Mouse (Mus musculus): Measurements from ENCODE around the gene Dmwd. TPM values are rescaled to one million over a fixed set of nuclear protein-coding genes. Genes with fewer than 3 reads are reported as not detected.

The Dmwd gene
- polyA plus RNA-seq, 1 experiment = 116 TPM

DNA sequence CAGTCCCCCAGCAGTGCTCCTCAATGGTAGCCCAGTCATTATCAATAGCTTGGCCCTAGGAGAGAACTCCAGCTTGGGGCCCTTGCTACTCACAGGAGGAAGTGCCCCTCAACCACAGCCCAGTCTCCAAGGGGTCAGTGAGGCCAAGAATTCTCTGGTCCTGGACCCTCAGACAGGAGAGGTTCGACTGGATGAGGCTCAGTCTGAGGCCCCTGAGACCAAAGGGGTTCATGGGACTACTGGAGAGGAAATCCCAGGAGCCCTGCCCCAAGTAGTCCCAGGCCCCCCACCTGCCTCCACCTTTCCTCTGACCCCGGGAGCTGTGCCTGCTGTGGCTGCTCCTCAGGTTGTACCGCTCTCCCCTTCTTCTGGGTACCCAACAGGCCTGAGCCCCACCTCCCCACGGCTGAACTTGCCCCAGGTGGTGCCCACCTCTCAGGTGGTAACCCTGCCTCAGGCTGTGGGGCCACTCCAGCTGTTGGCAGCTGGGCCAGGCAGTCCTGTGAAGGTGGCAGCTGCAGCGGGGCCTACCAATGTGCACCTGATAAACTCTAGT is 20.5 kb downstream of the Dmwd start:
- Histone ChIP-seq H3K27me3 (ENCODE audit: control insufficient read depth, insufficient read depth, low read length) (peaks cover 1% of the 10 kb centered on the region; the same call in 1 of the 2 replicates), H3K4me1 (ENCODE audit: control insufficient read depth, insufficient read depth, low read length) (no peaks in the 10 kb centered on the region), H3K27ac (ENCODE audit: insufficient read depth, low read length) (no peak overlapping the region), H3K4me3 (replicated peaks; ENCODE audit: insufficient read depth, low read depth, low read length) (no peak overlapping the region)
- 75% methylated on average over 5 of the region's 5 CpGs for WGBS
- DNase-seq = no peak
- no peak for TF ChIP-seq POLR2A (IDR thresholded peaks at IDR 0.05; ENCODE audit: borderline replicate concordance, insufficient read depth, low read length)
- TF ChIP-seq CTCF (IDR thresholded peaks at IDR 0.05; ENCODE audit: borderline replicate concordance, insufficient read depth, low read depth, low read length) = no peak

DNA sequence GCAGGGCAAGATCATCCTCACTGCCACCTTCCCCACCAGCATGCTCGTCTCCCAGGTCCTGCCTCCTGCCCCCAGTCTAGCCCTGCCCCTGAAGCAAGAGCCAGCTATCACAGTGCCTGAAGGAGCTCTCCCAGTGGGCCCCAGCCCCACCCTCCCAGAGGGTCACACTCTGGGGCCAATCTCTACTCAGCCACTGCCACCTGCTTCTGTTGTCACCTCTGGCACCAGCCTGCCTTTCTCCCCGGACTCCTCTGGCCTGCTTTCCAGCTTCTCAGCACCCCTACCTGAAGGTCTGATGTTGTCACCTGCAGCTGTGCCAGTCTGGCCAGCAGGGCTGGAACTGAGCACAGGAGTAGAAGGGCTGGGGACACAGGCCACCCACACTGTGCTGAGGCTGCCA is 21.2 kb downstream of the Dmwd start:
- WGBS = 41% methylated on average over 2 of the region's 2 CpGs
- Histone ChIP-seq H3K4me3 (replicated peaks; ENCODE audit: insufficient read depth, low read depth, low read length) (no peak overlapping the region), H3K27me3 (ENCODE audit: control insufficient read depth, insufficient read depth, low read length) (peaks cover 1% of the 10 kb centered on the region; the same call in 1 of the 2 replicates), H3K4me1 (ENCODE audit: control insufficient read depth, insufficient read depth, low read length) (no peaks in the 10 kb centered on the region), H3K27ac (ENCODE audit: insufficient read depth, low read length) (no peak overlapping the region)
- TF ChIP-seq CTCF (IDR thresholded peaks at IDR 0.05; ENCODE audit: borderline replicate concordance, insufficient read depth, low read depth, low read length) = no peak
- no peak for TF ChIP-seq POLR2A (IDR thresholded peaks at IDR 0.05; ENCODE audit: borderline replicate concordance, insufficient read depth, low read length)
- no peak for DNase-seq

DNA sequence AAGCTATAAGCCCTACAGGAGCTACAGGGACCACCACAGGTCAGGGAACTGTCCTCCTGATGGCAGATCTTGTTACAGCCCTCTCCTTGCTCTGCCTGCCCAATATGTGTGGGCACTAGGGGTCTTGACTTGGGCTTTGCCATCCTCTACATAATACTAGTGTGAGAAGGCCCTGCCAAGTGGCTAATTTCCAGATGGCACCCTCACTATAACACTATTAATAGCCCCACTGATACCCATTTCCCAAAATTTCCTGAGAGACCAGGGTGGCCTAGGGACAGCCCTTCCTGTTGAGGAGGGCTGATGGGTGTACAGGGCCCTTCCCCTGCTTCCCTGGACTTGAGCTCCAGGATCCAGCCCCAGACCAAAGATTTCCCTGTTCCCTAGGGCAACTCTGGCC is 21.8 kb downstream of the Dmwd start:
- no peak for TF ChIP-seq POLR2A (IDR thresholded peaks at IDR 0.05; ENCODE audit: borderline replicate concordance, insufficient read depth, low read length)
- TF ChIP-seq CTCF (IDR thresholded peaks at IDR 0.05; ENCODE audit: borderline replicate concordance, insufficient read depth, low read depth, low read length) = no peak
- no peaks in the 10 kb centered on the region for H3K4me1 ChIP-seq (ENCODE audit: control insufficient read depth, insufficient read depth, low read length)
- DNase-seq = no peak

DNA sequence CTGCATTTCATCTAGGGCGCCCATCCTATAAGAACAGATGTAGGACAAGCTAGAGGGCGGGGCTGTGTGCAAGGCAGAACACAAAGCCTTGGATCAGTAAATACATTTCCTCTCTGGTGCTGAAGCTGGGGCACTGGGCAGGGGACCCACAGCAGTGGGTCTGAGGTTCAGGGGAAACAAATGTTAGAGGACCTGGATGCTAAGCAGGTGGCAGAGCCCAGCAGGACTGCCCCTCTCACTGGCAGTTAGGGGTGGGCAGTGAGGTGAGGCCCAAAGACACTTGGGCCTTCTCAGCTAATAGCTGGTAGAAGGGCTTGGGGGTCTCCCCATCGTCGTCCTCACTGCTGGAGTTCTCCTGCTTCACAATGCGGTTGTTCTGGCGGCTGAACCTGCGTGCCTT is 22.8 kb downstream of the Dmwd start:
- no peak for TF ChIP-seq POLR2A (IDR thresholded peaks at IDR 0.05; ENCODE audit: borderline replicate concordance, insufficient read depth, low read length)
- no peak for TF ChIP-seq CTCF (IDR thresholded peaks at IDR 0.05; ENCODE audit: borderline replicate concordance, insufficient read depth, low read depth, low read length)
- 72% methylated on average over 7 of the region's 7 CpGs for WGBS
- H3K4me3 ChIP-seq (replicated peaks; ENCODE audit: insufficient read depth, low read depth, low read length) = no peak overlapping the region
- H3K4me1 ChIP-seq (ENCODE audit: control insufficient read depth, insufficient read depth, low read length) = no peaks in the 10 kb centered on the region
- H3K27ac ChIP-seq (ENCODE audit: insufficient read depth, low read length) = no peak overlapping the region
- peaks cover 1% of the 10 kb centered on the region; the same call in 1 of the 2 replicates for H3K27me3 ChIP-seq (ENCODE audit: control insufficient read depth, insufficient read depth, low read length)
- DNase-seq = no peak

More for the DNA sequence above, 21.8 kb downstream of the Dmwd start:
- Histone ChIP-seq H3K27me3 (ENCODE audit: control insufficient read depth, insufficient read depth, low read length) (peaks cover 1% of the 10 kb centered on the region; the same call in 1 of the 2 replicates), H3K27ac (ENCODE audit: insufficient read depth, low read length) (no peak overlapping the region), H3K4me3 (replicated peaks; ENCODE audit: insufficient read depth, low read depth, low read length) (no peak overlapping the region)

DNA sequence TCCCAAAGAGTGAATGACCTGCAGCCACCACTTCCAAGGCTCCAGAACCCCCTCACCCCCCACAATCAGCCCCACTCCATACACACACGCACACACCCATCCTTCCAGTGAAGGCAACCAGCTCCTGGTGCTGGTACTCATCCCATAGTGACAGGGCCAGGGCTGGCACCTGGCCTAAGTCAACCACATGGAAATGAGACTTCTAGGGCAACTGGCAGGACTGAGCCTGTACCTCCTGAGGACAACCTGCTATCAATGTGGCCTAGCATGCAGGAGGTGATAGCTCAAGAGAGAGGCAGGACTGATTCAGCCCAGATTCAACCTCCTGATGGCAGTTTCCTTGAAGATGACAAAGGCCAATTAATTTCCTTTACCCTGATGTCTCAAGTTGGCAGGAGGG is 24.3 kb downstream of the Dmwd start:
- no peaks in the 10 kb centered on the region for H3K4me1 ChIP-seq (ENCODE audit: control insufficient read depth, insufficient read depth, low read length)
- TF ChIP-seq POLR2A (IDR thresholded peaks at IDR 0.05; ENCODE audit: borderline replicate concordance, insufficient read depth, low read length) (no peak), CTCF (IDR thresholded peaks at IDR 0.05; ENCODE audit: borderline replicate concordance, insufficient read depth, low read depth, low read length) (no peak)

GRCm38 (mm10) chr7:19103741-19104140 is 27.7 kb downstream of the Dmwd start:
- no peaks in the 10 kb centered on the region for H3K27me3 ChIP-seq (ENCODE audit: control insufficient read depth, insufficient read depth, low read length)
- H3K4me1 ChIP-seq (ENCODE audit: control insufficient read depth, insufficient read depth, low read length) = no peaks in the 10 kb centered on the region
- H3K27ac ChIP-seq (ENCODE audit: insufficient read depth, low read length) = no peak overlapping the region
- H3K4me3 ChIP-seq (replicated peaks; ENCODE audit: insufficient read depth, low read depth, low read length) = no peak overlapping the region
- DNase-seq = no peak
- TF ChIP-seq CTCF (IDR thresholded peaks at IDR 0.05; ENCODE audit: borderline replicate concordance, insufficient read depth, low read depth, low read length) = no peak

More for the DNA sequence above, 24.3 kb downstream of the Dmwd start:
- Histone ChIP-seq H3K27me3 (ENCODE audit: control insufficient read depth, insufficient read depth, low read length) (no peaks in the 10 kb centered on the region; the same call in 1 of the 2 replicates), H3K4me3 (replicated peaks; ENCODE audit: insufficient read depth, low read depth, low read length) (no peak overlapping the region), H3K27ac (ENCODE audit: insufficient read depth, low read length) (no peak overlapping the region)
- WGBS = 54% methylated on average over 1 of the region's 1 CpGs
- DNase-seq = no peak

DNA sequence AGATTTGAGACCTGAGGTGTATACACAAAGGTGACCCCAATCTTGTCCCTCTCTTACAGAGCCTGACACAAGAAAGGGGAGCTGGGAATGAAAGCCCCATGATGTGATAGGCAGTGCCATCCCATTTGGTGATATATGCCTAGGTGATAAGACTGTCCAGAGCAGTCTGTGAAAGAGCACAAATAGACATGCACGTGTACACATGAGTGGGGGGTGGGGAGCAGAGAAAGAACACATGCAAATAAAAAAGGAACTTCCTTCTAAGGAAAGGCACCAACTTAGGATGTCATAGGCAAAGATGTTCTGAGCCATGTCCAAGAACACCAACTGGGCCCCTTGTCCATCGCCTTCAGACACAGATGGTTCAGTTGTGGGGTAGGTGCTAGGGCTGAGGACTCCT is 28.5 kb downstream of the Dmwd start:
- TF ChIP-seq CTCF (IDR thresholded peaks at IDR 0.05; ENCODE audit: borderline replicate concordance, insufficient read depth, low read depth, low read length) = no peak
- no peak for TF ChIP-seq POLR2A (IDR thresholded peaks at IDR 0.05; ENCODE audit: borderline replicate concordance, insufficient read depth, low read length)
- no peak for DNase-seq

DNA sequence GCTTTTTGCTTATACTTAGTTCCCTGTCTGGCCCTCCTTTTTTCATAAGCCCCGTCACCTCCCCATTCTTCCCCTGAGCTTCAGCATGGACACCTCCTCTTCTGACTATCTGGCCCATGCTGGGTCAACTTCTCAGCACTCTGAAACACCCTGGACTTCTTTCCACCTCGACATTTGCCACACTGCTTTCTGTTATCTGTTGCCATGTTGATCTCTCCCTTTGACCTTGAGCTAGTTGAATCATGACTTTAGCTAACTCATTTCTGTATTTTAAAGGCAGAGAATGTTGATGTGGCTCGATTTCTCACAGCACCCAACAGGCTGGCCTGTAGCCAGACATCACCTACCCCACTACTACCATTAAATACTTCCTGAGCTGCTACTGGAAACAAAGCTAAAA is 31.4 kb downstream of the Dmwd start:
- Histone ChIP-seq H3K27me3 (ENCODE audit: control insufficient read depth, insufficient read depth, low read length) (no peaks in the 10 kb centered on the region), H3K4me1 (ENCODE audit: control insufficient read depth, insufficient read depth, low read length) (no peaks in the 10 kb centered on the region), H3K27ac (ENCODE audit: insufficient read depth, low read length) (no peak overlapping the region), H3K4me3 (replicated peaks; ENCODE audit: insufficient read depth, low read depth, low read length) (no peak overlapping the region)
- WGBS = 61% methylated on average over 3 of the region's 3 CpGs
- TF ChIP-seq CTCF (IDR thresholded peaks at IDR 0.05; ENCODE audit: borderline replicate concordance, insufficient read depth, low read depth, low read length) = no peak
- TF ChIP-seq POLR2A (IDR thresholded peaks at IDR 0.05; ENCODE audit: borderline replicate concordance, insufficient read depth, low read length) = no peak
- DNase-seq = no peak

More for the DNA sequence above, 28.5 kb downstream of the Dmwd start:
- no peaks in the 10 kb centered on the region for H3K4me1 ChIP-seq (ENCODE audit: control insufficient read depth, insufficient read depth, low read length)
- 73% methylated on average over 2 of the region's 2 CpGs for WGBS
- no peak overlapping the region for H3K27ac ChIP-seq (ENCODE audit: insufficient read depth, low read length)
- H3K4me3 ChIP-seq (replicated peaks; ENCODE audit: insufficient read depth, low read depth, low read length) = no peak overlapping the region
- no peaks in the 10 kb centered on the region for H3K27me3 ChIP-seq (ENCODE audit: control insufficient read depth, insufficient read depth, low read length)

All from cerebellum, adult 2 months (tissue).